Mouse (Mus musculus) liver (tissue): ENCODE measurements around the gene Nanos2.

ENCODE experiments used
- DNase-seq: peaks from one replicate; pipeline ENCODE4 v3.0.0-alpha.2; 2020; ENCODE audit warnings: mixed read lengths

The Nanos2 gene

DNA sequence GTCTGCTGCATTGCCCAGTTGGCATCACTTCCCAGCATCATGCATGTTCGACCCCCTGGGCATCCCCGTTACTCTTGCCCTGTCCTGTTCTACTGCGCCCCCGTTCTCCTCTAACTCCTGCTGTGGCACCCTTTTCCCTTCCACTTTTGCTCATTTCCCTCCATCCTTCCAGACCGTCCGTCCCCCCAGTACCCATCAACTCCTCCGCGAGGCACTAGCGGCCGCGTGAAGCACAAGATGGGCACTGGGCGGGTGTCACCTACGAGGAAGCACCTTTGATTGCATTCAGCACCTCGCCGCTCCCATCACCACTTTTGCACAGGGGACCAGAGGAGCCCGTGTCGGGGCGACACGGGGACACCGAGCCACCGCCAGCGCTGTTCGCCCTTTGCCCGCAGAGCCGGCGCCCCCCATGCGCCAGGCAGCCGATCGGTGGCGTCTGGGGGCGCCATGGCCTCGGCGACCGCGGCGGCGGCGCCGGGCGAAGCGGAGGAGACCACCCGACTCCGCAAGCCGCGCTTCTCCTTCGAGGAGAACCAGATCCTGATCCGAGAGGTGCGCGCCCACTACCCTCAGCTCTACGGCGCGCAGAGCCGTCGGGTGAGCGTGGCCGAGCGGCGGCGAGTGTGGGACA is 4.6 kb downstream of the Nanos2 start:
- no peak for DNase-seq

DNA sequence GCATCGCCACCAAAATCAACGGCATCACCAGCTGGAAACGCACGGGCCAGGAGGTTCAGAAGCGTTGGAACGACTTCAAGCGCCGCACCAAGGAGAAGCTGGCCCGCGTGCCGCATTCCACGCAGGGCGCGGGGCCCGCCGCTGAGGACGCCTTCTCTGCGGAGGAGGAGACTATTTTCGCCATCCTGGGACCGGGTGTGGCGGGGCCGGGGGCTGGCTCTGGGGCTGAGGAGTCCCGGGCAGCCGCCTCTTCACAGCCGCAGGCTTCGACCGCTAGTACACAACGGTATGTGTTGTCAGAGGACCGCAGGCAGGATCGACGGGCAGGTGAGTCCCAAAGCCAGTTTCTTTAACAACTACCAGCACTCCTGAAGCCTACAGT is 5.1 kb downstream of the Nanos2 start:
- DNase-seq = no peak

DNA sequence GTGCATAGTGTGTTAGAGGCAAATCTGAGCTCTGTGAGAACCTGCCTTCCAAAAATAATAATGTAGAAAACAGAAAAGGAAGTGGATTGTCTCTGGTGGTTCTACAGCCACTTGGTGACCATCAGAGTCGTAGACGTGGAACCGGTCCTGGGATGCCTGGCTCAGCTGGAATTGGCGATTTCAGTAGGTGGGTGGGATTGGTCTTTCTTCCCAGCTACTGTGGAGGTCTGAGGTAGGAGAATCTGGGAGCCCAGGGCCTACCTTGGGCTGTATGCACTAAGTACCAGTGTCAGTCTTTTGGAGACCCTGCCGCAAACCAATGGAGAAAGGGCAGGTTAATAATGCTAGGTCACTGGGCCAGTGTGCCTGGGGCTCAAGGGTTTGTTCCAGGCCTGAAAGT is 5.8 kb downstream of the Nanos2 start:
- DNase-seq = no peak

DNA sequence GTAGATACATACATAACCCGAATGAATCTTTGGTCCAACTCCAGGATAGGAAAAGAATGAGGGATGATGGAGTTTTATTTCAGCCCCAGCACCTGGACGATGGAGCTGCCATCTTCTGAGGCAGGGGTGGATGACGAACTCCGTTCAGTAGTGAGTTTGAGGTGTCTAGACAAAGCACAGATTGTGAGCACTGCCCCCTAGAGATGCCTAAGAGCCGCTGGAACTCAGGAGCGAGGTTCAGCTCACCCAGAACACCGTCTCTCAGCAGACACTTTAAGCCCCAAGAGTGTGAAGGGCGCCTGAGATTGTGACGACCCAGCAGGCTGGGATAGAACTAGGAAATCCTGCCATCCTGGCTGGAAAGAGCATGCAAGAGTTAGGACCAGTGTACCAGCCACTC is 11.6 kb downstream of the Nanos2 start:
- no peak for DNase-seq

DNA sequence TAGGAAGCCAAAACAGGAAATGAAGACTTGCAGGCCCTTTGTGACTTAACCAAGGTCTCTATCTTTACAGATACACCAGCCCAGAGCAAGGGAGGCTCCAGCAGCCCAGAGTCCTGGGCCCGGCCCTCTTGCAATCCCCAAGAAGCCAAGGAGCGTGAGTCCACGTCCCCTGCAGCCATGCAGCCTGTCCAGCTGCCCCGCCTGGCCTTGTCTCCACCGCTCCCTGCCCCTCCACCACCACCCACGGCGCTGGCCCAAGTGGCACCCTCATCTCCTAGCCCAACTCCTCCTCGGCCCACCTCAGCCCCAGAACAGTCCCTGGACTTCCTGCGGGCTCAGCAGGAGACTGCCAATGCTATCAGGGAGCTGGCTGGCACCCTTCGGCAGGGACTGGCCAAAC is 13.2 kb downstream of the Nanos2 start:
- no peak for DNase-seq

DNA sequence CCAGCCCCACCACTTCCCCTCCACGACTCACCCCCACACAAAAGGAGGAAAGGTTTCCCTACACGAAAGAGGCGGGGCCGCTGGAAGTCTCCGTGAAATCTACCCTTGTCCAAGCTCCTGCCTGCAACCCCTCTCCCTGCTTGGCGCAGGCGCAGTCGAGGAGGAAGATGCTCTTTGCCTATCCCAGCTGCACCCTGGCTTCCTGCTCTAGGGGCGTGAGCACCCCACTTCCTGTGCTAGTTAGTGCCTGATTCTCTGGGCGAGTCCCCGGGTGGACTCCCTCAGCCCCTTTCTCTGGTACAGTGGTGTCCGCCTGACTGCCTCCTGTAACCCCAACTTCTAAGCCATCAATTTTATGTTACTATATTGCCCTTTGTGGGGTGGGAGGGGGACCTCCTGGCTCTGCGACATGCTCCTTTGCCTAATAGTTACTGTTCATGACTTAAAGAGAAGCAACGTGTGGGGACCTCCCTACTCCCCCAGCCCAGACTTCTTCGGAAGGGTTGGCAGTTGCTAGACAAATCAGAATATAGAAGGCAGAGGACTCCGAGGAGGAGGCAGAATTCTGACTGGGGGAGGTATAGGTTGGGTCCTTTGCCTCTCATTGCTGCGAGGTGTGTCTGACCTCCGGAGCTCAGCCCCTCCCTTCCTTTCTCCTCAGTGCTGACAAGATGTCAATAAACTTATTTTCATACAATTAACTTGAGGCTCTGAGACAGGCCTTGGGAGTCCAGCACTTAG is 14.0 kb downstream of the Nanos2 start:
- peak; percentile 80 for DNase-seq

DNA sequence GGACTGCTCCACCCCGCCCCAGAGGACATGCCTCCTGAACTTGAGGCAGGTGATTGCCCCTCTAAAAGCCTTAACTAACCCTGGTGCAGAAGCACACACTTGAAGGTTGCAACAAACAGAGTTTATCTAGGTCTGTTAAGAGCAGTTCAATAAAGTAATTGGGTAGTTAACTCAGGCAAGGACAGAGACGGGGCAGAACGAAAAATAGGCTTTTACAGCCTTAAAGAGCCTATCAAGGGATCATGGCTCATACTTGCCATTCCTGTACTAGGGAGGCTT is 14.5 kb downstream of the Nanos2 start:
- no peak for DNase-seq

DNA sequence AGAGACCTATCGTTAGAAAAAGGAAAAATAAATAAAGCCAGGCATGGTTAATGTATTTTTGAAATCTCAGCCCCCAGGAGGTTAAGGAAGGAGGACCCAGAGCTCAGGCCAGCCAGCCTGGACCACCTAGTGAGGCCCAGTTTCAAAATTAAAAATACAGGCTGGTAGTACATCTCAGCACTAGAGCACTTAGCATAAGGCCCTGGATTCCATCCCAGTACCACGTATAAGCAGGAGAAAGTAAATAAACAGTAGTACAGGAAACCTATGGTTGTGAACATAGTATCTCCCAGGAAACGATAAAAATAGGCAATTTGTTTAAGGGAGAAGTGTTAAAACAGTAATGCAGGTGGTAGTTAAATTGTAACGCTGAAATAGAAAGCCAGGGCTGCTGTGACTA is 14.9 kb downstream of the Nanos2 start:
- no peak for DNase-seq

DNA sequence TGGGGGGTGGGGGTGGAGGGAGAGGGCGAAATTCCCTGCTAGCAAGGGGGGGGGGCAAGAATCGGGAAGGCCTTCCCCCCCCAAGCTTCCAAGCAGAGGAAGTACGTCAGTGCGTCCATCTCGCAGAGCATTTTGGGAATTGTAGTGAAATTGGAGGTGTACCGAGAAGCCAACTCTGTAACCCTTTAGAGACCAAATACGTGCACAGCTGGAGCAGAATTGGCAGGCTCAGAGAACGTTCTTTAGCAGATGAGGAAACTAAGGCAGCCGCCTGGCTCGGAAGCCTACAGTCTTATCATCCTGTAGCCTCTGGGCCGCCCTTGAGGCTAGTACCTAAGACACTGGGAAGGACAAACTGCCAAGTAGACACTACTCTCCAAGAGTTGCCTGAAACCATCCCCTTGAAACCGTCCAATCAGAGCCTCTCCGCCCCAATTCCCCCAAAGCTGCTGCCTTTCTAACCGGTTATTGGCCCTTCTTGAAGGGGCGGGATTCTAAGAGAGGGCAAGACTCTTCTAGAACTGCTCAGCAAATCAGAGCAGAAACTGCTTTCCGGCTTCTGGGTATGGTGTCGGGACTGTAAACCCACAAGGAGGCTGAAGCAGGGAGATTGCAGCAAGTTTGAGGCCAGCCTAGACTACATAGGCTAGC is 15.8 kb downstream of the Nanos2 start:
- peak; percentile 78 for DNase-seq

DNA sequence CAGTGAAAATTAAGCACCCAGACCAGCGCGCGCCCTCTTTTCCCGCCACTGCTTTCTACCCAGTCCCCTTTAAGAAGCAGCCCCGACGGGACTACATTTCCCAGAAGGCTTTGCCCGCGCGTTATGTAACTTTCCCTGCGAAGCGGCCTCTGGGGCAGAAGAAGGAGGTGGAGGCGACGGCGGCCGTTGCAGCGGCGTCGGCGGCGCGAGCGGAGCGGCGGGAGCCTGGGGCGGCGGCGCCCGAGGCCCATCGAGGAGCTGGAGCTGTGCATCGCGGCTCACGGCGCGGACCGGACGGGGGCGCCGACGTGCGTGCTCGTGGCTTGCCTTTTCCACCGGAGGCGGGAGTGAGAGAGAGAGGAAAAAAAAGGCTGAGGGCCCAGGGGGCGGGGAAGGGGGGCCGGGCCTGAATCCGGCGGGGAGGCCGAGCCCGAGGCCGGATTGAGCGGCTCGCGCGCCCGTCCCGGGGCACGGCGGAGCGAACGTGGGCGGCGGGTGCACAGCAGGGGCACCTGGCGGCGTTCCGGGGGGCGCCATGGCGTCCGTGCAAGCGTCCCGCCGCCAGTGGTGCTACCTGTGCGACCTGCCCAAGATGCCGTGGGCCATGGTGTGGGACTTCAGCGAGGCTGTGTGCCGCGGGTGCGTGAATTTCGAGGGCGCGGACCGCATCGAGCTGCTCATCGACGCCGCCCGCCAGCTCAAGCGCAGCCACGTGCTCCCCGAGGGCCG is 16.9 kb downstream of the Nanos2 start, which contains the start of gene Irf2bp1:
TSS of gene Irf2bp1 (plus strand) at position 143 of the 729 bp plus-strand sequence.
- peak; percentile 92 for DNase-seq

DNA sequence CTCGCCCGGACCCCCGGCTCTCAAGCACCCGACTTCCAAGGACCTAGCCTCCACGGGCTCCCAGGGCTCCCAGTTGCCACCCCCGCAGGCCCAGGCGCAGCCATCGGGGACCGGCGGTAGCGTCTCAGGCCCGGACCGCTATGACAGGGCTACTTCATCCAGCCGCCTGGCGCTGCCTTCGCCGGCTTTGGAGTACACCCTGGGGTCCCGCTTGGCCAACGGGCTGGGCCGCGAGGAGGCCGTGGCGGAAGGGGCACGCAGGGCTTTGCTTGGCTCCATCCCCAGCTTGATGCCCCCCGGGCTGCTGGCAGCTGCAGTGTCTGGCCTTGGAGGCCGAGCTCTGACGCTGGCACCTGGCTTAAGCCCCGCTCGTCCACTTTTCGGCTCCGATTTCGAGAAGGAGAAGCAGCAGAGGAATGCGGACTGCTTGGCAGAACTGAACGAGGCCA is 17.5 kb downstream of the Nanos2 start:
- DNase-seq = no peak

DNA sequence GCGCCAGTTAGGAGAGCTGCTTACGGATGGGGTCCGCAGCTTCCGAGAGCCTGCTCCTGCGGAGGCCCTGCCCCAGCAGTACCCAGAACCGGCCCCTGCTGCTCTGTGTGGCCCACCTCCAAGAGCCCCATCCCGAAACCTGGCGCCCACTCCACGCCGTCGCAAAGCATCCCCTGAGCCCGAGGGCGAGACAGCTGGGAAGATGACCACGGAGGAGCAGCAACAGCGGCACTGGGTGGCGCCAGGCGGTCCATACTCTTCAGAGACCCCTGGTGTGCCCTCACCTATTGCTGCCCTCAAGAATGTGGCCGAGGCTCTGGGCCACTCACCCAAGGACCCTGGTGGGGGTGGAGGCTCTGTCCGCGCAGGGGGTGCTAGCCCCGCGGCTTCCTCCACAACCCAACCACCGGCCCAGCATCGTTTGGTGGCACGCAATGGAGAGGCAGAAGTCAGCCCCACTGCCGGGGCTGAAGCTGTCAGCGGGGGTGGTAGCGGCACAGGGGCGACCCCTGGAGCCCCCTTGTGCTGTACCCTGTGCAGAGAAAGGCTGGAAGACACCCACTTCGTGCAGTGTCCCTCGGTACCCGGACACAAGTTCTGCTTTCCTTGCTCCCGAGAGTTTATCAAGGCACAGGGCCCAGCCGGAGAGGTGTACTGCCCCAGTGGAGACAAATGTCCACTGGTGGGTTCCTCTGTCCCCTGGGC is 18.4 kb downstream of the Nanos2 start:
- DNase-seq = no peak

DNA sequence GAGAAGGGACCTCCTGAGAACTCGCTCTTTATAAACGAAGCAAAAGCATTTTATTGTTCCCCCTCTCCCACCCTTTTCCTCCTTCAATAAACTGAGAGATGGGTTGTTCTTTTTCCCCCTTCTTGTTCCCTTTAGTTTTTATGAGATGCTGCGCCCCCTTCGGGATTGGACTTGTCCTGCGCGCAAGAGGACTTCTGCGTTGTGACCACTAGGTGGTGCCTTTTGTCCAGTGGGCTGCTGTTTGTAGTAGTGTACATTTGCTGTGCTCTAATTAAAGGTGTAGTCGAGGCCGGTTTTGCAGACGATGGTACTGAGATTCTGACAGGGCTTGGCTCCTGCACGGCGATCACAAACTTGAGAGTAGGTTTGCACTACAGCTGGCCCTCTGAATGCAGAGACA is 19.3 kb downstream of the Nanos2 start:
- peak; percentile 84 for DNase-seq

DNA sequence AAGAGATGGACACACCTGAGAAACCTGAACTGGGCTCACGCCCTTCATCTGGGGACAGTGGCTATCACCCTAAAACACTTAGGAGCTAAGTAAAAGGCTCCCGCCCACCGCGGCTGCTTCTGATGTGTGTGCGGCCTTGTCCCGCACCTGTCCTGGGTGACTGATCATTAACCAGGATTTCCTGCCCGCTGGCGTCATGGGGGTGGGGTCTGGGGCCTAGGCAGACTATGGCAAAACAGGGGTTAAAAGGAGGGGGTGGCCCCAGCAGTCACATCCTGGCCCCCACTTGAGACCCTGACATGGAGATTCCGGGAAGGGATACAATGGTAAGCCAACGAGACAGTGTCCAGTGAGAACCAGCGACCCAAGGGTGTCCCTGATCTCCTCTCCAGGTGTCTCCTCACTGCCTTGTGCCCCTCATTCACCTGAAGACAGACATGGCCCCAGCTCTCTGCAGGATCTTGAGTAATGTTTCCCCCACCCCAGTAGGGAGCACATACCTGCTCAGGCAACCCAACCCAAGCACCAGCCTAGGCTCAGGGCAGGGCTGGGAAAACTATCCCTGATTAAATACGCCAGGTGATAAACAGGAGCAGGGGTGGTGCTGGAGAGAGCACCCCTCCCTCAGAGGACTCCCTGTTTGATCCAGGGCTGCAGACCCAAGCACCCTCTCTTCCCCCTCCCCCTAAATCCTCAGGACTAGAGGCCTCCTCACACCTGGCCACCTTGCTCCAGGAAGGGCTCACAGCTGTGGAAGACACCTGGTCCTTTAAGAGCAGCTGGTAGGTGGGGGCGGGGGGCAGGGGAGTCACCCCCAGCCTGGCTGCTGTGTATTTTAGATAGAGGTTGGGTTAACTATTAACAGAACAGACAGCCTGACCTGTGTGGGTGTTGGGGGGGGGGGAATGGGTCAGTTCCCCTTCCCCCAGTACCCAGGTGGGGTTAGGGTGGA is 20.1 kb downstream of the Nanos2 start:
- peak; percentile 65 for DNase-seq

DNA sequence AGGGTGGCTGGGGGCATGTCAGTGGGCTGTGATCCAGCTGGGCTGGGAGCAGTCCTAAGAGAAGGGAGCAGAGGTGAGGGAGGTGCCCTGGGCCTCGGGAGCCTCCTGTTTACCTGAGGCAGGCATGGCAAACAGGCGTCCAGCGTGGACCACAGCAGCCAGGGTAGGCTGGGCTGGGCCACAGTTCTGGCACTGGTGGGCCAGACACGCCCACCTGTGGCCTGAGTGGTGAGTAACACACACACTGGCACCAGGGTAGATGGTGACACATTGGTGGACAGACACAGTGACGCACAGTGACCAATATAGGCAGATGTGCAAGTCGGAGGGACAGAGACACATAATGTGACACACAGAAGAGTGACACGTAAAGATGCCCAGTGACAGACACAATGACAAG is 23.4 kb downstream of the Nanos2 start:
- DNase-seq = no peak

DNA sequence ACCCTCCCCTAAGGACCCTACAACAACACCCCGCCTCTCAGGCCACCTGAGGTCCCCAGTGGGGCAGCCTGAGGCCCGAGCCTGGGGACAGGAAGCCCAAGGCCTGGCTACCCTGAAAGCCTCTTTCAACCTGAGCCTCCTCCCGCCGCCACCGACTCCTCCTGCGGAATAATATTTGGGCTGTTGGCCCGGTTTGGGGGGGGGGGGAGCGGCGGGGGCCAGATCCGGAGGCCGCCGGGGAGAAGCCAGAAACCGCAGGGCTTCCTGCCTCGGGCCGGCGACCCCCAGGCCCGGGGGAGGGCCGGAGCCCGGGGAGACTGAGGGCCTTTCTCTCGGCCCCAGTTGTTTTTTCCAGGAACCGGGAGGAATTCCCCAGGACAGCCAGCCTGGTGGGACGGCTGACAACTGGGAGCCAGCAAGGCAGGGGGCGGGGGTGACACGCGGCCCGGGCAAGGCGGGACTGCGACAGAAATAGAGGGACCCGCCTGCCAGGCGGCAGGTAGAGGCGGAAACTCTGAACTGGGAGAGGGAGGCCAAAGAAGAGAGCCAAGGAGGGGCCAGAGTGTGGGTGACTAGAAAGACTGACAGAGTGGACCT is 24.9 kb downstream of the Nanos2 start:
- peak; percentile 53 for DNase-seq

DNA sequence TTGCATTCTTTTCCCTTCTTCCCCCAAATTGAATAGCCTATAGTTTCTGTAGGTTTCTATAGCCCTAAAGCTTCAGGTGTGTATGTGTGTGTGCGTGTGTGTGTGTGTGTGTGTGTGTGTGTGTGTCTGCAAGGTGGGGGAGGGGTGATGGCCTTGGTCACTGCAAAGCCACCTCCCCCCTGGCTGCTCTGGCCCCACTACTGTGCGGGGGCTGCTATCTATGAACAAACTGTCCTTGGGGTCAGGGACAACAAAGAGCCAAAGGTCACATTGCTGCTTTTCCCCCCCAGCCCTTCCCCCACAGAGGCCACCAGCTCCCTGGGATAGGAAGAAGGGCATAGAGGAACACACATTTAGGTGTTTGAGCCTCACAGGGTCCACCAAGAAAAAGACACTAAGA is 25.7 kb downstream of the Nanos2 start:
- DNase-seq = peak; percentile 65

DNA sequence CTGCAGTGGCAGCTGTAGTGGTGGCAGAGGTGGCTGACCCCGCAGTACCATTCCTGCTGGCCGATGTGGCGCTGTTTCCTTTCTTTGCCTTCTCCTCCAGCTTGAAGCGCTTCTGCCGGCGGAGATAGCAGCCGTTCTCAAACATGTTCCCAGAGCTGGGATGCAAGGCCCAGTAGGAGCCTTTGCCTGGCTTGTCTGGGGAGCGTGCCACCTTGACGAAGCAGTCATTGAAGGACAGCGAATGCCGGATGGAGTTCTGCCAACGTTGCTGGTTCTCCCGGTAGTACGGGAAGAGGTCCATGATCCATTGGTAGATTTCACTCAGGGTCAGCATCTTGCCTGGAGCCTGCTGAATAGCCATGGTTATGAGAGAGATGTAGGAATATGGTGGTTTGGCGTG is 27.3 kb downstream of the Nanos2 start:
- no peak for DNase-seq

DNA sequence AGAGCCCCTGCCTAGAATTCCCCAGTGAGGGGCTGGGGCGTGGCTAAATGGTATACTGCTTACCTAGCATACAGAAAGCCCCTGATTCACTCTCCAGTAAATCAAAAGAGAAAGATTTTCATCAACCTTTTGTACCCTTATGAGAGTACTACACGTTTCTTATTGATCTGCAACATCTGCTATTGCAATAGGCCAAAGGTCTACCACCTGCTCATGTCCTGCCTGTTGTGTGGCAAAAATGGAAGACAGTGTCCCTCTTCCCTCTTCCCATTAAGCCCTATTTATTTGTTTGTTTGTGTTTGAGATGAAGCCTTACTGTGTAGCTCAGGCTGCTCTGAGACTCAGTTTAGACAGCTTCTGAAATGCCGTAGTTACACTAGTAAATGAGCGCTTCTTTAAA is 28.8 kb downstream of the Nanos2 start:
- no peak for DNase-seq

DNA sequence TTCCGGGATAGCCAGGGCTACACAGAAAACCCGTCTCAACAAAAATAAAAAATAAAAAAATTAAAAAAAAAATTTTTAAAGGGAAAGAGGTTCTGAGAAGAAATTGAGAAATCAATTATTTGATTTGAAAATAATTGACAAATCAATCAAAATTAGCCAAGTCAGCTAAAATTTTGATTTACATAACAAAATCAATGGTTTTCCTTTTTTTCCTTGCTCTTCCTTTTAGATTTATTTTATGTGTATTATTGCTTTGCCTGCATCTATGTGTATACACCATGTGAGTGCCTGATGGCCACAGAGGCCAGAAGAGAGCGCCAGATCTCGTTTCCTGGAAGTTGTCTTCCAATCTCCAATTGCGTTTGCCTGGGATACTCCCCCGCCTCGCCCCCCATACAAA is 30.7 kb downstream of the Nanos2 start:
- DNase-seq = no peak

DNA sequence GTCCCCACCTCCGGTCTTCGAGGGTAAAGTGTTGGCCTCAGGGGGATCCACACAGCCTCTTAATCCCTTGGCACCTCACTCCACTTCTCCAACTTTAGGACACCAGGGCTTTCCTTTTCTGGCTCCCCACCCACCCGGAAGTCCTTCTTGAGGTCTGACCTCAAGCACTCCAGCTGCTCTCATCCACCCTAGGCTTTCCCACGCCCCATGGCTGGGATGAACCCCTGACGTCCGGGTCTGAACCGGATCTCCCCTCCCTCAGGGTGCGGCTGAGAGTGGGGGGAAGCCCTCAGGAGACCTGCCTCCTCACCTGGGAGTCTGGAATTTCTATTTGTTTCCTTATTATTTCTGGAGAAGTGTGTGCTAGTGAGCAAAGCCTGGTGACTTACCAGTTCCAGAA is 33.8 kb downstream of the Nanos2 start:
- DNase-seq = no peak
